Mouse (Mus musculus) CH12F3 (cell line): Measurements from ENCODE around the gene Fam216b.

Experiments
- in situ Hi-C: fragments of 300-500 bp; cut with MboI; formaldehyde crosslinking; loops from 2 replicates; pipeline ENCODE4 v1.14.3; 2020; ENCODE audit warnings: low sequenced_read_pairs

Fam216b gene

DNA sequence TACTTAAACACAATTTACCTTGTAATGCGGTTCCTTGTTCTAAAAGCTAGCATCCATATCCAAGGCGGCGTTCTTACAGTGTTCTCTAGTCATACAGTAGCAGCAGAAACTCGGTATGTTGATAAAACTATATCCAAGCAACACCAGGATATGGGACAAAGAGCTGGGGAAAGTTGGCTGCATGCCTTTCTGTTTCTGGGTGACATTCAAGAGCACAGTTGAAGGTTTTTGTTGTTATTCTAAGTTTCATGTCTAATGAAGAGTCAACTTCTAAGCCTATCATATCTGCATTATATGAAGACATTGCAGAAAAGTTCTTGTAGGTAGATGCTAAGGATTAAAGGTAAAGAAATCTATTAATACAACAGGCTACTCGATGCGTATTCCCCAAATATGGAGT lies at the start of gene Fam216b:
Gene Fam216b, minus strand, starts transcription at position 101 of the 400 bp plus-strand sequence.
- in situ Hi-C loops, result no loop called here

DNA sequence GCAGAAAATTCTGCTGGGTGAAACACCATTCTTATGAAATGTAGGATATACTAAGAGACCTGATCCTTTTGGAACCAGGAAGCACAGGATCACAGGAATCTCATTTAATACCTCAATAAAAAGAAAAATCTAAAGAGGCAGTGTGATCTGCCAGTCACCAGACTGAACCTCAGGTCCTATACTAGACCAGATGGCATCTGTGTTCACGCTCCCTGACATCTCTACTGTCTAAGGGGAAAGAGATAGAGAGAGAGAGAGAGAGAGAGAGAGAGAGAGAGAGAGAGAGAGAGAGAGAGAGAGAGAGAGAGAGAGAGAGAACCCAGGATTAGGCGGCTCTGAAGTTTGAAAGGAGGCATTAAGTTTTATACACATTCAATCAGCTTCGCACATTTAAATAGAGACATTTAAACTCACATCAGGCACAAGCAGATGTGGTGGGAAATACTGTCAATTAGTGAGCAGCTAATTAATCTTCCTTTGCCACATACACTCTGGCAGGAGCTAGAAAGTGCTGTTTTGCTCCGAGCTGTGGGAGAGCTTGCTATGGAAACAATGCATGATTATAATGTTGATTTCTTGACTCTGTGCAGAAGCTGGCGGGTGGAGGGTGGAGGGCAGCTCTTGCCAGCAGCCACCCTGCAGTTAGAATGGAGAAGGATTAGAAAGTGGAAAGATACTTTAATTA lies 43.7 kb upstream of the Fam216b start:
- in situ Hi-C loops, result no loop called here

DNA sequence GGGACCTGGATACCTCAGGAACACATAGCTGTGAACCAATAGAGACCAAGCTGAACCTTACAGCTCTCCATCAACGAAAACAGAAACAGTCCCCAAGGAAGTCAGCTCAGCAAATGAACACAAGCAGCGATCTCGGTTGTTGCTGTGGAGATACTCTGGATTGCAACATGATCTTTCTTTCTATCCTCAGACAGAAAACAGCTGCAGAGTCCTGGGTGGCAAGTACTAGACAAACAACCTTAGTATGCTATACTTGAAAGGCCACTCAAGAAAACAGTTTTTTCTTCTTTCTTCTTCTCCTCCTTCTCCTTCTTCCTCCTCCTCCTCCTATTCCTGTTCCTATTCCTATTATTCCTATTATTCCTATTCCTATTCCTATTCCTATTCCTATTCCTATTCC lies 37.9 kb upstream of the Fam216b start:
- in situ Hi-C loops, result no loop called here

DNA sequence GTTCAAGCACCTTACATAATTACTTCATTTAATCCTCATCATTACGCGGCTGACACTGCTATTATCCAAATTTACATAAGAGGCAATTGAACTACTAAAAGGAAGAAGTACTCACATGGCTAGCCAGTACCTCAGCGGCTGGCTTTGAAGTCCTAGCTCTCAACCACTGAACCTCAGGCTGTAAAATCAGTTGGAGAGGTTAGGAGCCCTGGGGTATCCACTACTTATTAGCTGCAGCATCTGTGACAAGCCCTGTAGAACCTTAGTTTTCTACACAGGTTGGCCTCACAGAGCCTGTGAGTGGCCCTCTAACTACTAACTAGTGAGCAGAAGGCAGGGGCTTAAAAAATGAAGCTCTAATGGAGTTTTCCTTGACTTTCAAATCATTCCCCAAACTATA lies 31.5 kb upstream of the Fam216b start:
- in situ Hi-C loops, result no loop called here

DNA sequence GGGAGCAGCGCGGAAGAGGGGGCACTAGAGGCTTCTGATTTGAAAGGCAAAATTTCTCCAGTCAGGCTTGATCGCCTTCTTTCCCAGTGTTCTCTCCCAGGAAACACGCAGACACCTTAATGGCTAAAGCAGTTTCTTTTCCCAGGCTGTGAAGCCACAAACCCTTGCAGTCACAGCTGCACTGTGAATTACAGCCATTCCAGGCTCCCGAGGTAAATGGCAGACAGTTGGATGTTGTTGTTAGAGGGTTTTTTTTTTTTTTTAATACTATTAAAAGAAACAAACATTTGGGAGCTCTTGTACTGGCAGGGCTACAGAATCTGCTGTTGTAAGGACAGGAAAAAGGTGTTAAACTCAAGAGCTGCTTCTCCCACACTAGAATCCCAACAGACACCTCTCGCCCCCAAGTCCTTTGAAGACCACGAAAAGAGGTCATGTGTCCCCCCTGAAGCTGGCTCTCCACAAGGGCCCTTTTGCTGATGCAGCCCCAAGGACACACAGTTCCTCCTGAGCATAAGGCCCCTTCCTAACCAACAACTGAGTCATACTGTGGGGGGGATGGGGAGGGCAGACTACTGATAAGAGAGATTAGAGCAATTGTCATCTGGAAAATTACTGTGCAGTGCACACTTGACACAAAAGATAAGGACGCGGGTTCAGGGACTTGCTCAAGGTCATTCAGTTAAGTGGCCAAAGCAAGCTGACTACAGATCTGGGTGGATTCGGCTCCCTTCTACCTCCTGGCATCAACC lies 30.8 kb upstream of the Fam216b start:
- in situ Hi-C loops, result no loop called here

DNA sequence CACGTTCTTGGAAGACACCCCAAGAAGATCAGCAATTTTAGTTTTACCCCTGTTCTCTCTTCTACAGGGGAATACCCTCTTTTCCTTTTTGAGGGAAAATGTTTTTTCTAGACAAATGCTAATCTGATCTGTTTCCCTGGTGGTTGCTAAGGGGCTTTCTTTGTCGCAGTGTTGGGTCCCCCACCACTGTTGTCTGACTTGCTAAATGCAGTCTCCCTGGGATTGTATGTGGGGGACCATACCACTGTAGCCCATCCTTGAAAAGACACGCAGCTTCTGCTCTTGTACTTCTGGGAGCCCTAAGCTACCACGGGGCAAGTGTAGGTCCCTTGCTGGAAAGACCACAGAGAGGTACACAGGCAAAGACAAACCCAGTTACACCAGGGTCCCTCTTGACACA lies 28.9 kb upstream of the Fam216b start:
- in situ Hi-C loops, result no loop called here

DNA sequence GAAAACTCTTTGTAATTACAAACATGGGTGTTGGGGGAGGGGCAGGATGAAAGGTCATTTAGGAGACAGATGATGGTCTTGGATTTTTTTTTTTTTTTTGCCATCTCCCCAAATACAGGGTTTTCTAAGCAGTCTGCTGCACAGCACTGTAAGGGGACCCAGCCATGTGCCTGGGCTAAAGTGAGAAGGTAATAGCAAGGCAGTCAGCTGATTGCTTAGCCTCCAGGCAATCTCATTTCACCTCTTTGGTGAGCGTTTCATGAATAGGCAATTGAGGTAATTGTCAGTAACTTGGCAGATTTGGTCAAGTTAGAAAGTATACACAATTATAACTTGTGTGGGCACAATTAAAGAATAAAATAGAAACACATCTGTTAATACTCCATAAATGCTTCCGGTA lies 28.5 kb upstream of the Fam216b start:
- in situ Hi-C loops, result no loop called here

DNA sequence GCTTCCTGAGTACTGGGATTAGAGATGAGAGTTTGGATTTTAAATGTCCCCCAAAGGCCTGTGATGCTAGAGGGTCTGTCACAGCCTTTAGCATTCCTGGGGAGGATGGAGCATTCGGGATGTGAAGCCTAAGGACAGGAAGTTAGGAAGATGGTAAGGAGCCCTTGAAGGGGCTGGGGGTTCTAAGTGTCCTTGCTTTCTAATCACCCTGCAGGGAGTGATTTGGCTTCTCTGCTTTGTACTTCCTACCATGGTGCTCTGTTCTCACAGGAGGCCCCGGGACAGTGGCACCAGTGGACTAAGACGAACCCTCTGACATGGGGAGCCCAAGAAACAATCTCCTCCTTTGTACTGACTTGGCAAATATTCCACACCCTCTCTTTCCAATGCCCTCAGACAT lies 23.7 kb upstream of the Fam216b start:
- in situ Hi-C loops, result no loop called here

DNA sequence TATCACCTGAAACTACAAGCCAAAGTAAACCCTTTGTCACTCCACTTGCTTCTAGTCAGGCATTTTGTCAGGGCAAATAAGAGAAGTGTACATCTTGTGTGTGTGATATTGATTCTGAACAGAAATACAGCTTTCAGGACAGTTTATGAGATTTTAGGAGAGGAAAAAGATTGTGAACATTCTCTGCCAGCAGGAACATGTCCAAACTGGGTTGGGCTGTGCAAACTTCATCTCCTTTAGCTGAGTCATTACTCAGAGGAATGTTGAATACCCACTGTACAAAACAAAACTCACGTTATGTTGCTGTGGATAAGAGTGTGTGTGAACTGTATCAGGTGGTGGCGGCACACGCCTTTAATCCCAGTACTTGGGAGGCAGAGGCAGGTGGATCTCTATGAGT lies 22.1 kb upstream of the Fam216b start:
- in situ Hi-C loops, result no loop called here

DNA sequence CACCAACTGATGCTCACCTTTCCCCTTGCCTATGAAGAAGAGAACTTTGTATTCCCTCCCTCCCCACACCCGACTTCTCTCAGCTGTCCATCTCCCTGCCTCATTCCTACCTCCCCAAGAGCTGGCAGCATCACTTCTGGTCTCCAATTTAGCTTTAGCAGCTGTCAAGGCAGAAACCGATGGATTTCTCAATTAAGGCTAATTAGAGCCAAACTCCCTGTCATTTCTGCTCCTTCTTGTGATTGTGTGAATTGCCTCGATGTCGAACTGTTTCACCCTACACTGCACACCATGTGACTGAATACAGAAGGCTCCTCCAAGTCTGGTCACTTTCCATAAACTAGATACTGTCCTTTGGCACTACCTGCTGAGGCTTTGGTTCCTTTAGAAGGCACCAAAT lies 20.6 kb upstream of the Fam216b start:
- in situ Hi-C loops, result no loop called here

DNA sequence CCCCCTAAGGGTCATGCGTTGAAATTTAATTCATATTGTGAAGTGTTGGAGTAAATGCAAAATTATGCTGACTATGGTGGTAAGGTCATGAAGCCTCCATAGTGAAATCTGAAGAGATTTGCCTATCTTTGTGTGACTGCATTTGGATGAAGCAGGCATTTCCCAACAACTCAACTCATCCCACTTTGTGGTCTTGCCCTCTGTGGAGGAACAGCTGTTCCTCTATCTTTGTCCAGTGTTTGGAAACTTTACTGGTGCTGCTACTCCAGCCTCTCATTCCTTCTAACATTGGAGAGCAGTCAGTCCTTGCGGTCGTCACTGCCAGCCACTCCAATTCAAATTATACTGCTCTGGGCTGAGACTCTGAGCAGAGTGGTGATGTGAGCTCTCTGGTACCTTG lies 19.6 kb upstream of the Fam216b start:
- in situ Hi-C loops, result no loop called here

DNA sequence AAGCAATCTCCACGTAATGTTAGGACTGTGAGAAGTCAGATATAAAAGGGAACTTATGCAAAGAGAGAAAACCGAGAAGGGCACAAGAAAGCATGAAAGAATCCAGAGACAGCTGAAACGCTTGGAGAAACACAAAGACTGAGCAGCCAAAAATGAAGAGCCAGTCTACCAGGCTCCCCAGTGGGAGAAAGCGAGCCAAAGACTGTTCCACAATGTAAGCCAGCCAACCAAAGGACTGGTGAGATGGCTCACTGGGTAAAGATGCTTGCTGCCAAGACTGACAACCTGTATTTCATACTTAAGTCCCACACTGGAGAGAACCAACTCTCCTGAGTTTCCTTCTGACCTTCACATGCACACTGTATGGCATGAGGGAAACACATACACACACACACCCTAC lies 784 bp upstream of the Fam216b start:
- in situ Hi-C loops, result no loop called here

DNA sequence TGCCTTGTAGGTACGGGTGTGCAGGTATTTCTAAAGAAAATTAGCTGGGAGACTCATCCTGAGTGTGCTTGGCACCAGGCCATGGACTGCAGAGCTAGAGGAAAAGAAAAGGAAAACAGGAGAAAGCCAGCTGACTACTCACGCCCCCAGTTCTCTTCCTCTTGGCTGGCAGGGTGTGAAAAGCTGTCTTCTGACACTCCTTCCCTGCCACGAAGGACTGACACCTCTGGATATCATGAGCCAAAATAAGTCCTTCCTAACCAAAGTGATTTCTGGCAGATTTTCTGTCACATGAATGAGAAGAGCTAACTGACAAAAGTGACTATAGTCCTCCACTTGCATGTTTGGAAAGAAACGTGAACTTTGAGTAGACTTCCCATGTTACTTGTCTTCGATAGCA lies 5.3 kb downstream of the Fam216b start:
- in situ Hi-C loops, result no loop called here

DNA sequence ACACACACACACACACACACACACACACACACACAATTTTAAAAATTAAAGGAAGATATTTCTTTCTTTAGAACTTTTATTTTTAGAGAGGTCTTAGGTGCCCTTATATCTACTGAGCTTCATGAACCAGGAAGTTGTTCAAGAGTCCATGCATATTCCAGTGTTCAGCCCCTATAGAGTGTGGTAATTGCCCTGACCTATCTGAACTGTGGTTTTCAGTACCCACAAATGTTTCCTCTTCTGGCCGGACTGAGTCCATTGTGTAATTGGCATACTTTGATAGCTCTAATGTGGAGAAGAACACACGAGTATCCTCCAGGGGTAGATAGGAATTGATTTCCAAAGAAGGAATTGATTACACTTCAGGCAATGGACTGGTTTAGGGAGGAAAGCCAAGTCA lies 11.3 kb downstream of the Fam216b start:
- in situ Hi-C loops, result no loop called here

DNA sequence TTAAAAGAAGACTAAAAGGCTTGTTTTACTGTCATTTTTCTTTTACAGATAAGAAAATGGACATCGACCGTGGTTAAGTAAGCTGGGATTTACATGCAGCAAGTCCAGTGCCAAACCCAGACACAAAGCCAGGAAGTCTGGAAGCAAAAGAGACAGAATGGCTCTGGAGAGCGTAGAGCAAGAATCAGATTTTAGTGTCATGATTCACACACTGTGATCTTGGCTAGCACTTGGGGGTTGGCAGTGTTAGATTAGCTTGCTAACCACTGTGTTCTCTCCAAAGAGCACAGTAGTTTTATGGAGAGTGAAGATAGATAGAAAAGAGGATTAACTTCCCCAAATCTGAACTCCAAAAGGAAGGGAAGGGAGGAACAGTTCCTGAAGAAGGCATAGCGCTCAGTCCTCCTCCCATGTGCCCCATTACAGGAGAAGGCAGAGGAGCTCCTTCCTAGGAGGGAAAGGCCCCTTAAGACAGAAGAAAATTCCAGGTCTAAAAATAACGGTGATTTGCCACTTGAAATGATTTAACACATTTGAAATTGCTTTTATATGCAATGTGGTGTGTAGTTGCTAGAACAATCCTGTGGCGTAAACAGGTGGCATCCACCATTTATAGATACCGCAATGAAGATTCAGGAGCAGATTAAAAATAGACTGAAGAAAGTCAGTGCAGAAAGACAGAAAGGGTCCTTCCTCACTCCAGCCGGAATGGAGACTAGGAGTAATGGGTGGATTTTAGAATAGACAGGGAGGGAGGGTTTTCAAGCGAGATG lies 22.7 kb downstream of the Fam216b start:
- in situ Hi-C loops, result no loop called here

DNA sequence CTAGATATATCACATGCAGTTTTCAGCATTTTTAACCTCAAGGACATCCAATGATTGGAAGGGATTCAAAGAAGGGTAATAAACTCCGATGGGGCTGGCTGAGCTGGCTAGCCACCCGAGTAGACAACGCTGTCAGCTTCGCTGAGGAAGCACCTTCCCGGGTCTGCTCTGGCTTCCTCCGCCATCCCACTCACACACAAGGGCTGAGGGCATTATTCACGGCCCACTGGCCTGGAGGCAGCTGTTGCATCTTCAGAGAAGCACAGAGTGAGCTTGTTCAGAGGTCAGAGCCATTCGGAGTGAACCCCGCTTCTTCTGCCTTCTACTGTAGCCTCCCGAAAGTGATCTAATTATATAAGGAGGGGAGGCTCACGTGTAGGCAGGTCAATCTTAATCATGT lies 26.3 kb downstream of the Fam216b start:
- in situ Hi-C loops, result no loop called here

DNA sequence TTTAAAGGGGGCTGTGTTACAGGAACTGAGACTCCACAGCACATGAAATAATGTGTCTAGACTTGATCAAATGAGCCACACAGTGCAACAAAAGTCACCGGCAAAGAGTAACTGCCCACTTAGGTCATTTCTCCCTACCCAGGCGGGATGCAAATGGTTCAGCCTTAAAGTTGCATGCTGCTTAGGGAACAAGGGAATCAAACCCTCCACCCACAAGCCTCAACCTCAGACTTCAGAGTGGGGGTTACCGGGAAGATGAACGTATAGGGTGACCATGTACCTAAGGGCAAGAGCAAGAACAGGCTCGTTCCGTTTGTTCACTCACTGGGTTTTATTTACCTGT lies 28.2 kb downstream of the Fam216b start:
- in situ Hi-C loops, result no loop called here

DNA sequence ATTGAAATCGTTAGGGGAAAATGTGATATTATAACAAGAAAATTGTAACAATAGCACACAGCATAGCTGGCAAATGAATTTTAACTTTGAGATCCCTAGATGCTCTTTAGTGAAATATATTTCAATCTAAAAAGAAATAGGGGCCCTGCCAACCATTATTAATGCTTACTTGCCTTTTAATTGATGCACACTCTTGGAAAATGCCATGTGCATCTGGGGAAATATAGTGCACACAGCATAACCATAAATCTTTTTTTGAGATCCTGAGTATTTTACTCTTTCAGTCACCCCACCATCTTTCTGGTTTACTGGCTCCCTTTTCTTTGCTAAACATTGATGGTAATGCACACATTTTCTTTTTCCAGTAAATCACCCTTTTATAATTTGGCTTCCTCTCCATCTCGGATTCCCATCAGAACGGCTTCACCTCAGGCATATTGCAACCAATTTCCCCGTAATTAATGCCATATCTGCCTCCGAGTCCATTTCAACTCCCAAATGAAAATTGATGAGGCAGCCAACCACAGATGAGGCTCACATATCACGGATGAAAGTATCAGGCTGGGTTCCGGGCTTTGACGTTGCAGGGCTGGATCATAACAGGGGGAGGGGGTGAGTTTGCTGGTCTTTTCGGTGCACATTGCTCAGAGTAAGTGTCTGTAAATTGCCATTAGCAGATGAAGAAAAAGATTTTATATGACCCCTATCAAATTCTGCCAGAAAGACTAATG lies 28.8 kb downstream of the Fam216b start:
- in situ Hi-C loops, result no loop called here

DNA sequence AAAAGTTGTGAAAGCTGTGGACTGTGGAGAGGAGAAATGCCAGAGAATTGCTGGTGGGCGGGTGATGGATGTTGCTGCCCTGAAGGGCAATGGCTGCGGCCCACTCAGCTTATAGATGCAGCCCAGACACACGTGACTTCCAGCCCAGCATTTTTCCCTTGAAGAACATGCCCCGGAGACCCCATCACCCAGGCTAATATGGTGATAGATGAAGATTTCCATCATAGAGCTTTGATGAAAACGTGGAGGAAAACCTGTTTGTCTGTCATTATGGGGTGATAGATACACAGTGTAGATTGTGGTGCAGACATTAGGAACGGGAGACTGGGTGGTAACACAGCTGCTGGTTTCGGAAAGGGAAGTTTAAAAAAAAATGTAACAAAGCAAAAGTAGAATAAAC lies 31.4 kb downstream of the Fam216b start:
- in situ Hi-C loops, result no loop called here

DNA sequence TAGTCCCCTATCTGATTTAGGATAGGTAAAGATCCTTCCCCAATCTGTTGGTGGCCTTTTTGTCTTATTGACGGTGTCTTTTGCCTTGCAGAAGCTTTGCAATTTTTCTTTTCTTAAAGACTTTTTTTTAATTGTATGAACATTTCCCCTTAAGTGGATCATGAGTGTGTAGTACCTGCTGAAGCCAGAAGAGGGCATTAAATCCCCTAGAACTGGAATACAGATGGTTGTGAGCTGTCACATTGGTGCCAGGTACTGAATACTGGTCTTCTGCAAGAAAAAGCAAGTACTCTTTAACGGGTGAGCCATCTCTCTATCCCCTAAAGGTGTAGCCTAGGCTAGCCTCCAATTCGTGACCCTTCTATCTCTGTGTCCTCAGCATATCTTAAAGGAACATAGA lies 32.4 kb downstream of the Fam216b start:
- in situ Hi-C loops, result no loop called here

DNA sequence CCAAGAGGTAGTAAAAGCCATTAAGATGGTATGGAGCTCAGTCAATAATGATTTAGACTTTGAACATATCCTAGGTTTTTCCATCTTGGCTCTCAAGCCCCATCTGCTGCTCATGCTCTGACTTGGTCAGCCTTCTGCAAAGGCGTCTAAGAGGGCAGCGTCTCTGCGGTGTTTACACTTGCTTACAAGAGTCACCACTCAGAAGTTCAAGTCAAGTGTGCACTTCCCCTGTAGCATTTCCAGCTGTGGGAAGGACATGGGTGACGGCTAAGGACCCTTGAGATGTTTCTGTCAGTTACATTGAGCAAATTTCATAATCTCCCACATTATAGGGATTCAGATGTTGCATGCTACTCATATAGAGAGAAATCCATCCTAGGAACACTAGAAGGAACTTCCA lies 40.1 kb downstream of the Fam216b start:
- in situ Hi-C loops, result no loop called here
